Mouse (Mus musculus) natural killer cell, adult 2 months (primary cell): ENCODE results near the gene Cmtm8.

Source experiments
- DNase-seq, 2 experiments: peaks; one replicate each; pipeline ENCODE4 v3.0.0; 2022; ENCODE audit warnings: low spot score in 2 of 2

Cmtm8 gene

DNA sequence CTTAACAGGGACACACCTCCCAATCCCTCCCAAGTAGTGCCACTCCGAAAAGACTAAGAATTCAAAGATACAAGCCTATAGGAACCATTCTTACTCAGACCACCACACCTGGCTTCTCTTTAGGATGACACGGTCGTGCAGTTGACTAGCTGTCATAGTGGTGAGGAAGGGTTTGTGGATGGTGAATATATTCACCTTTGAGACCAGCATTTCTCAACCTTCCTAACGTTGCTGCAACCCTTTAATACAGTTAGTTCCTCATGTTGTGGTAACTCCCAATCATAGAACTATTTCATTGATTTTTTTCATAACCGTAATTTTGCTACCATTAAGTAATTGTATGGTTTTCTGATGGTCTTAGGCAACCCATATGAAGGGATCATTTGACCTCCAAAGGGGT, 56.8 kb downstream of the Cmtm8 start:
- DNase-seq: no peak

- DNase-seq: no peak
Measured at GRCm38 (mm10) chr9:114785432-114786125, 58.4 kb downstream of the Cmtm8 start.

- peak; percentile 68 to 78 for DNase-seq
Measured at GRCm38 (mm10) chr9:114781526-114782212, 62.3 kb downstream of the Cmtm8 start, which contains the start of gene Cmtm7. TSS of gene Cmtm7 (minus strand) at chr9:114781856.

DNA sequence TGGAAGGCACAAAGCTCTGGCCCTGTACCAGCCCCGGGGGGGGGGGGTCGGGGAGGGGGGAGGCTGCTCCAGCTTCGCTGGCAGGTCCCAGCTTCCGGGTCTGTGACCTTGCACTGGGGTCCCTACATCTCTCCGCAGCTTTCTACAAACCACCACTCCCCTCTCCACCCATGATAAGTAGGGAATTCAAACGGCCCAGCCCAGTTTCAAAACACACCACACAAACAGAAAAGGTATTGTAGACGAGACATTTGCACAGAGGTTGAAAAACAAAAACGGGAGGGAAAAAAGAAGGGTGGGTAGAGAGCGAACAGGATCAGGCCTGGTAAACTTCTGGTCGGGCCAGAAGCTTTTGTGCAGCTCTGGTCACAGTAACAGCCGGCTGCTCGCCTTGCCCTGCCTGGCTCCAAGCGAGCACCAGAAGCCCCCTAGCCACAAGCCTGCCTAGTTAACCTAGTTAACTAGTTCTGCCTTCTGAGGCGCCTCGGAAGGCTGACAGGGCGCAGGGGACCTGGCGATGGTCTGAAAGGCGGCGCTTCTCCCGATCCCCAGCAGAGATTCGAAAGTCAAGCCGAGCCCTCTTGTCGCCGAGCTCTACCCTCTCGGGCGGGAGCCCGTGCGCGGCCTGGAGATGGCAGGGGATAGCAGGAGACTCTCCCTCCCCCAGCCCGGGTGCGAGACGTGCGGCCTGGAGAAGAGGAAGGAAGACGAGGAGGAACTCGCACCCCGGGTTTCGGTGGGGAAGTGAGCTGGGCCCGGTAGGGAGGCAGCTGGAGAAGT, 63.0 kb downstream of the Cmtm8 start:
- DNase-seq: peak in 1 of 2 experiments; percentile 44

- DNase-seq: no peak
Measured at GRCm38 (mm10) chr9:114779984-114780745, 63.8 kb downstream of the Cmtm8 start.

DNA sequence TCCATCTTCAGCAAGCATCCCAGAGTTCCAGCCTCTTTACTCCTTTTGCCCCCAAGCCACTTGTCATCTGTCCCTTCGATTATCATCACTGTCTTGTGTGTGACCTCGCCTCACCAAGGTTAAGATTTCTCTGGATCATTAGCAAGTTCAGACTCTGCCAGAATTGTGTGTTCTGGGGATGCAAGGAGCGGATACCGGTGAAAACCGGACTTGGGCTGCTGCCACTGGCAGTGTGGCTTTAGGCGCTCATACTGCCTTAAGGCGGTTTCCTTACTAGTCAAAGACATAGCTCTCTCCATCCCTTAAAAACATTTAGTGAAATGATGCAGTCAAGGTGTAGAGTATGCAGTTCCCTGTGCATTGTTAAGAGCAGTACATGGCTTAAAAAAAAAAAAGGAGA, 65.1 kb downstream of the Cmtm8 start:
- no peak for DNase-seq

DNA sequence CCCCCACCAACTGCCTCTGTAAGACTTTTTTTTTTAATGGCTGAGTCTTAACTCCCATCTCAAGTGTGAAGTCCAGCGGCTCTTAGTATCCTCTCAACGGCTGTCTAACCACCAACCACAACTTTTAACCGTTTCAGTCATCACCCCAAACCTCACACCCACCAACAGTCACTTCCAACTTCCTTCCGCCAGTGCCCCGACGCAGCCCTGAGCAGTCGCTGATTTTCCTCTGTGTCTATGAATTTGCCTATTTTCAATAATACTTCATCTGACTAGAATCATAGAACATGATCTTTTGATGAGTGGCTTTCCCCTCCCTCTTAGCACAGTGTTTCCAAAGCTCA, 65.9 kb downstream of the Cmtm8 start:
- DNase-seq: peak; percentile 68 to 82

DNA sequence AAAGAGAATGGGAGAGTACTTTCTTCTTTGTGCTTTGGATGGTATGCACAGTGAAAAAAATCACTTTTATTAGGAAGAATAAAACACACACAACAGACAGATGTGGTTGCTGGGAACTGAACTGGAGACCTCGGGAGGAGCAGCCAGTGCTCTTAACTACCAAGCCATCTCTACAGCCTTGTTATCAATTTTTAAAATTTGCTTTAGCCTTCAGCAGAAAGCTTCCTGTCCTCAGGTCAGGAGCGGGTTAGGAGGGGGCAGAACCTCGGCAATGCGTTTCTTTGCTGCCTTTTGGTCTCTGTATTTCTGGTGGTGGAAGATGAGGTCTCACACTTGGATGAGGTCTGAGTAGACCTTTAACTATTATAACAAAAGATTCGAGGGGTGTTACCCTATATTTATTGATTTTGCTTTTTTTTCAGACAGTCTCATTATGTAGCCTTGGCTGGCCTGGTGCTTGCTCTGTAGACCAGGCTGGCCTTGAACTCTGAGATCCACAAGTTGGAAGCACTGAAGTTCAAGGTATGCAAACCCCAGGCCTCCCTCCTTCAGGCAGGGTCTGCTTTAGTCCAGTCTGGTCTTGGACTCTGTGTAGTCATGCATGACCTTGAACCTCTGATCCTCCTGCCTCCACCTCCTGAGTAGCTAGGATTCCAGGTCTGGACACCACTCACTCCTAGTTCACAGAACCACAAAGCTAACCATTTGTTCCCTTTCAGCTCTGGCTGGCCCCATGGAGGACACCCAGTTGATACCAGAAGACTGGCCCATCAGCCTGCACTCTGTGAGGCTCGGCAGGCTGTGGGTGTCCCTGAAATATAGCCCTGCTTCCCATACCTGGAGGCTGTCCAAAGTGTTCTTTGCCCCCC, 66.5 kb downstream of the Cmtm8 start:
- DNase-seq: no peak

GRCm38 (mm10) chr9:114776361-114776760, 67.6 kb downstream of the Cmtm8 start:
- no peak for DNase-seq

DNA sequence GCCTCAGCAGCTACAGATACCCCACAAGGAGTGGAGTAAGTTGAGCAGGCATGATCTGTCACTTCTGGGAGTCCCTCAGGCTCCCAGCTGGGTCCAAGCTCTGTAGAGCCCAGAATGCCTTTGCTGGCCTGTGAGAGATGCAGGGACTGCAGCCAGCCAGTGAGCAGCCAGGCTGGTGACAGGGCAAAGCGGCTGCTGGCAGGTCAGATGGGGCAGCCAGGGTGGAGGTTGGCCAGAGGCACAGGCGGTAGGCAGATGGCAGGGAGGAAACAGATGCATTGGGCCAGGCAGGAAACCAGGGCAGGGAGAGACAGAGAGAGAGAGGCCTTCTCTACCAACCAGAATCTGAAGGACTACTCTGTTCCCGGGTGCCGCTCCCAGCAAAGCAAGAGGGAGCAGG, 68.7 kb downstream of the Cmtm8 start:
- DNase-seq: no peak

GRCm38 (mm10) chr9:114774629-114775028, 69.3 kb downstream of the Cmtm8 start:
- no peak for DNase-seq

- no peak for DNase-seq
Measured at GRCm38 (mm10) chr9:114771565-114771964, 72.4 kb downstream of the Cmtm8 start.

- peak; percentile 72 to 77 for DNase-seq
Measured at GRCm38 (mm10) chr9:114770224-114770623, 73.7 kb downstream of the Cmtm8 start.

DNA sequence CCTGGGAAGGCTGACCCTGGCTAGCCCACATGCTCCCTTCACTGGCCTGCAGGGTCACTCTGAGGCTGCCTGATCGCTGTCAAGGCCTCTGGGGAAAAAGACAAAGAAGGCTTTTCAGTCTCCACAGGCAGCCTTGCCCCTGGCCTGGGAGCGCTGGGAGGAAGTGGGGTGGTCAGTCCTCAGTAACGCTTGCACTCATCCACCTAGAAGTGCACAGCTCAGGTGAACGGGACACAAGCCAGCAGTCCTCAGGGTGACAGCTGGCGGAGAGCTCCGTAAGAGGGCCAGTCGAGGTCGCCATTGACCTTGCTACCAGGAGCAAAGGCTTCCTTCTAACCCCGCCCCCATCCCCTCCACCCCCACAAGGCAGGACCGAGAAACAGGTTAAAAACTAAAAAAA, 75.9 kb downstream of the Cmtm8 start:
- DNase-seq: no peak

- DNase-seq: no peak
Measured at GRCm38 (mm10) chr9:114767507-114767906, 76.4 kb downstream of the Cmtm8 start.

DNA sequence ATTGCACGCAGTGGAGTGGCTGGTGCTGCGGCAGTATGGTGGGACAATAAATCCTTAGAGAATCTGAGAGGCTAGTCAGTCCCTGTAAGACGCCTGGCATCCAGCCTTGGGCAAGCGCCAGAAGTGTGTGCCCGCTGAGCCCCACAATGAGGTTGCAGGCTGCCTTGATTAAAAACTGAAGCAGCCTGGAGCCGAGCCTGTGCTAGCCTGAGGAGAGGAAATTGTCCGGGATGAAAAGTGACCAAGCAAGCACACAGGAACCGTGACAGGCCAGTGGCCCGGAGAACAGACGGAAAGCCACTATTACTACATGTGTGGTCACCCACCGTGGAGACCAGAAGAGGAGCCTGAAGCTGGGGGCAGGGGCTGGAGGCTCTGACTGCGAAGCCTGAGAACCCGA, 76.9 kb downstream of the Cmtm8 start:
- DNase-seq: no peak

GRCm38 (mm10) chr9:114763341-114763740, 80.6 kb downstream of the Cmtm8 start:
- DNase-seq: no peak

DNA sequence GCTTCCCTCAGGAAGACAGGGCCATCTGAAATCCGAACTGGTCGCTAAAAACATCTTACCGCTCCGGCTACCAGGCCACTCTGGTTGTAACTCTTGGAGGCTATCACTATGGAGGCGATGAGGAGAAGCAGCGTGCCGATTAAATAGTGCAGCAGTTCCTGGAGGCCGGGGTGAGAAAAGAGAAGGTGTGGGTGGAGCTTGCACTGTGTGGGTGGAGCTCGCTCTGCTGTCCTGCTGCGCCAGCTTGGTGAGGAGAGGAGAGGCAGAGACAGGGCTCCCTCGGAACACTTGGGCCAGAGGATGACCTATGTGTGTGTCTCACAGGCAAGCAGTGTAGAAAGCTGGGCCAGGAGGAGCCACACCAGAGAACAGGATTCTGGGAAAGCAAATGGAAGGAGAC, 82.1 kb downstream of the Cmtm8 start:
- DNase-seq: no peak

- peak in 1 of 2 experiments; percentile 45 for DNase-seq
Measured at GRCm38 (mm10) chr9:114760353-114760752, 83.6 kb downstream of the Cmtm8 start.

- DNase-seq: no peak
Measured at GRCm38 (mm10) chr9:114759886-114760285, 84.1 kb downstream of the Cmtm8 start.

DNA sequence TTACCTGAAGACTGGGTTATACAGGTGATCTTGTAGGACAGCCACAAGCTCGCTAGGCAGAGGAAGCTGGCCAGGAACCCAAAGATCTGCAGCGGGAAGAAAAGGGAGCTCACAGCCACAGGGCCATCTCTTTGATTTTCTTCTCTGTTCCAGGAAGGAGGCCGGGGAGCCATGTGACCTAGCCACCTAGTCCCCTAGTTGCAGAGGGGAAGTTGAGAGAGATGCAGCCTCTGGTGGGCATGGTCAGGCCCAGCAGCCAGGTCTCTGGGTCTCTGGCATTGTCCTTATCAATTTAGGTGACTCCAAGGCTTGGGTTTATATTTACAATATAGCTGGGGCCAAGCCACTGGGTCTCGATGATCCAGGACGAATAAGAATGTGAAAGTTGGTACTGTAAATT, 85.2 kb downstream of the Cmtm8 start:
- DNase-seq: no peak
